Mouse (Mus musculus): ENCODE results near the gene Vgf.

- no peak for TF ChIP-seq CTCF (conservative IDR thresholded peaks at IDR 0.05 in 1 of 2, IDR thresholded peaks at IDR 0.05 in 1 of 2; ENCODE audit: low read depth in 2 of 2, low read length in 2 of 2)
- no peak for TF ChIP-seq USF2 (conservative IDR thresholded peaks at IDR 0.05; ENCODE audit: low read depth, low read length)
- no peak for TF ChIP-seq ZKSCAN1 (IDR thresholded peaks at IDR 0.05; ENCODE audit: borderline replicate concordance, low read depth, low read length)
- TF ChIP-seq MYC (IDR thresholded peaks at IDR 0.05; ENCODE audit: low read depth, low read length), result no peak
- no peak for TF ChIP-seq POLR2AphosphoS2 (IDR thresholded peaks at IDR 0.05; ENCODE audit: low read depth, low read length)
- TF ChIP-seq POLR2A (IDR thresholded peaks at IDR 0.05; ENCODE audit: low read depth, low read length), result no peak
- no peak for TF ChIP-seq HCFC1 (IDR thresholded peaks at IDR 0.05; ENCODE audit: low read depth, low read length)
These were observed 46.4 kb upstream of the Vgf start for GRCm38 (mm10) chr5:136979762-136980161.

Data from CH12.LX (cell line).